Mouse (Mus musculus) intestine, postnatal 0 days (tissue): ENCODE results near the gene Lcn3. TPM values are rescaled to one million over a fixed set of nuclear protein-coding genes. Genes with fewer than 3 reads are reported as not detected.

Source experiments
- ATAC-seq: fragments of 200-750 bp; cut with Nextera tagmentation; 2 replicates; pipeline ENCODE4 v1.8.0; 2017; ENCODE audit warnings: mild to moderate bottlenecking, moderate TSS enrichment, moderate library complexity
- H3K27ac ChIP-seq: fragments of 300-500 bp; sonication (generic); 2 replicates; pipeline ENCODE4 v1.5.1; 2014; ENCODE audit warnings: mild to moderate bottlenecking, low read depth, low read length, moderate library complexity
- H3K27me3 ChIP-seq: fragments of 300-500 bp; sonication (generic); replicated peaks from 2 replicates; pipeline ENCODE4 v1.6.1; 2014; ENCODE audit warnings: low read length, mixed read lengths; ENCODE audit not compliant: control insufficient read depth, insufficient read depth
- H3K36me3 ChIP-seq: fragments of 300-500 bp; sonication (generic); 2 replicates; pipeline ENCODE4 v1.6.1; 2014; ENCODE audit warnings: mild to moderate bottlenecking, moderate library complexity; ENCODE audit not compliant: control insufficient read depth, insufficient read depth
- H3K4me1 ChIP-seq: fragments of 300-500 bp; sonication (generic); replicated peaks from 2 replicates; pipeline ENCODE4 v1.6.1; 2014; ENCODE audit warnings: antibody characterized with exemption, low read length, mixed read lengths; ENCODE audit not compliant: control insufficient read depth, insufficient read depth
- H3K4me2 ChIP-seq: fragments of 300-500 bp; sonication (generic); replicated peaks from 2 replicates; pipeline ENCODE4 v1.6.1; 2014; ENCODE audit warnings: low read depth, mild to moderate bottlenecking, moderate library complexity
- H3K4me3 ChIP-seq: fragments of 300-500 bp; sonication (generic); 2 replicates; pipeline ENCODE4 v1.5.1; 2014; ENCODE audit warnings: low read depth, low read length
- H3K9ac ChIP-seq: fragments of 300-500 bp; sonication (generic); 2 replicates; pipeline ENCODE4 v1.6.1; 2014; ENCODE audit warnings: mild to moderate bottlenecking, low read depth, low read length
- H3K9me3 ChIP-seq: fragments of 300-500 bp; sonication (generic); 2 replicates; pipeline ENCODE4 v1.6.1; 2016; ENCODE audit warnings: mixed run types; ENCODE audit not compliant: control insufficient read depth
- CTCF ChIP-seq: sonication (generic); IDR thresholded peaks from 2 replicates; pipeline ENCODE4 v1.5.1; 2016; ENCODE audit warnings: low read depth, mild to moderate bottlenecking, control low read depth, antibody characterized with exemption, moderate library complexity
- WGBS: fragments of 180-500 bp; shearing (Covaris S2); extraction: QIAGEN DNeasy Blood & Tissue Kit; methylation state at CpG from one replicate; pipeline ENCODE4 v1.1.7; 2014; 5-methylcytosine and 5-hydroxymethylcytosine counted together
- polyA plus RNA-seq: library from polyadenylated mRNA; unstranded; fragments of >200 nt; fragmentation: Nextera tagmentation; extraction: Ambion mirVana; gene quantifications from 2 replicates; pipeline ENCODE4 v1.2.1, GENCODE M21; 2015

The Lcn3 gene
- polyA plus RNA-seq, 1 experiment from 2014 or later, result not detected

- WGBS, result 41% methylated on average over 4 of the region's 4 CpGs
- no peak overlapping the region for H3K4me3 ChIP-seq
- ATAC-seq, result no peak
Observed at GRCm38 (mm10) chr2:25780921-25781320, 15.6 kb downstream of the Lcn3 start.

GRCm38 (mm10) chr2:25781957-25782356, 16.6 kb downstream of the Lcn3 start, which contains the start of gene Gm13539:
Gene Gm13539 (plus strand): TSS chr2:25782257.
- Histone ChIP-seq H3K9ac (no peak within 1 kb of the TSS), H3K9me3 (no peaks in the 10 kb centered on the region), H3K4me3 (no peak within 1 kb of the TSS), H3K4me1 (no peaks in the 10 kb centered on the region), H3K27me3 (no peaks in the 10 kb centered on the region), H3K4me2 (no peak within 1 kb of the TSS), H3K36me3 (no peaks in the 10 kb centered on the region), H3K27ac (no peak within 1 kb of the TSS)
- ATAC-seq, result no peak
- TF ChIP-seq CTCF, result no peak
- 88% methylated on average over 3 of the region's 3 CpGs for WGBS

More at GRCm38 (mm10) chr2:25780921-25781320, 15.6 kb downstream of the Lcn3 start:
- Histone ChIP-seq H3K9ac (no peak overlapping the region), H3K36me3 (no peaks in the 10 kb centered on the region), H3K4me1 (no peaks in the 10 kb centered on the region), H3K4me2 (no peak overlapping the region), H3K9me3 (no peaks in the 10 kb centered on the region), H3K27me3 (no peaks in the 10 kb centered on the region), H3K27ac (no peak overlapping the region)
- no peak for TF ChIP-seq CTCF

- 67% methylated on average over 5 of the region's 5 CpGs for WGBS
- no peak overlapping the region for H3K4me2 ChIP-seq
- H3K9me3 ChIP-seq, result no peaks in the 10 kb centered on the region
- no peak overlapping the region for H3K9ac ChIP-seq
- no peak overlapping the region for H3K27ac ChIP-seq
- no peaks in the 10 kb centered on the region for H3K27me3 ChIP-seq
- no peak for ATAC-seq
- H3K36me3 ChIP-seq, result no peaks in the 10 kb centered on the region
- H3K4me3 ChIP-seq, result no peak overlapping the region
- no peak for TF ChIP-seq CTCF
- H3K4me1 ChIP-seq, result no peaks in the 10 kb centered on the region
Observed at GRCm38 (mm10) chr2:25785573-25786322, 20.4 kb downstream of the Lcn3 start.

GRCm38 (mm10) chr2:25789092-25789491, 23.7 kb downstream of the Lcn3 start:
- Histone ChIP-seq H3K4me2 (no peak overlapping the region), H3K27ac (no peak overlapping the region), H3K27me3 (no peaks in the 10 kb centered on the region), H3K4me1 (no peaks in the 10 kb centered on the region), H3K36me3 (no peaks in the 10 kb centered on the region), H3K9me3 (no peaks in the 10 kb centered on the region), H3K4me3 (no peak overlapping the region), H3K9ac (no peak overlapping the region)
- no peak for ATAC-seq
- no peak for TF ChIP-seq CTCF
- WGBS, result 72% methylated on average over 3 of the region's 3 CpGs

- Histone ChIP-seq H3K4me3 (no peak overlapping the region), H3K36me3 (no peaks in the 10 kb centered on the region), H3K4me1 (no peaks in the 10 kb centered on the region), H3K27me3 (no peaks in the 10 kb centered on the region), H3K9ac (no peak overlapping the region), H3K4me2 (no peak overlapping the region), H3K27ac (no peak overlapping the region), H3K9me3 (no peaks in the 10 kb centered on the region)
- WGBS, result 18% methylated on average over 2 of the region's 2 CpGs
- ATAC-seq, result no peak
- no peak for TF ChIP-seq CTCF
Observed at GRCm38 (mm10) chr2:25797635-25798034, 32.3 kb downstream of the Lcn3 start.

GRCm38 (mm10) chr2:25798065-25798464, 32.7 kb downstream of the Lcn3 start:
- 60% methylated on average over 5 of the region's 5 CpGs for WGBS
- Histone ChIP-seq H3K27me3 (no peaks in the 10 kb centered on the region), H3K4me2 (no peak overlapping the region), H3K4me3 (no peak overlapping the region), H3K27ac (no peak overlapping the region), H3K9ac (no peak overlapping the region), H3K9me3 (no peaks in the 10 kb centered on the region), H3K36me3 (no peaks in the 10 kb centered on the region), H3K4me1 (no peaks in the 10 kb centered on the region)
- ATAC-seq, result no peak
- TF ChIP-seq CTCF, result no peak
